Mouse (Mus musculus) neutrophil, adult 5-6 weeks (primary cell): Measurements from ENCODE around the gene Il12rb2. TPM values are rescaled to one million over a fixed set of nuclear protein-coding genes. Genes with fewer than 3 reads are reported as not detected.
A peak's percentile ranks its signal among the peaks of the same experiment; 100 is the strongest.

Experiments used
- ATAC-seq: fragments of 151-379, 151-347 bp; 2 replicates; pipeline ENCODE4 v1.8.0; 2017; ENCODE audit warnings: mild to moderate bottlenecking, moderate TSS enrichment; ENCODE audit not compliant: insufficient number of reproducible peaks, poor library complexity, low FRiP score, severe bottlenecking; ENCODE audit errors: extremely low read depth
- total RNA-seq: library from RNA; stranded (forward); fragments of 200-1000 nt; gene quantifications from 2 replicates; pipeline ENCODE4 v1.2.3, GENCODE M21; 2017

Il12rb2 gene
- 1.0 and 1.5 TPM in 2 replicates for total RNA-seq

DNA sequence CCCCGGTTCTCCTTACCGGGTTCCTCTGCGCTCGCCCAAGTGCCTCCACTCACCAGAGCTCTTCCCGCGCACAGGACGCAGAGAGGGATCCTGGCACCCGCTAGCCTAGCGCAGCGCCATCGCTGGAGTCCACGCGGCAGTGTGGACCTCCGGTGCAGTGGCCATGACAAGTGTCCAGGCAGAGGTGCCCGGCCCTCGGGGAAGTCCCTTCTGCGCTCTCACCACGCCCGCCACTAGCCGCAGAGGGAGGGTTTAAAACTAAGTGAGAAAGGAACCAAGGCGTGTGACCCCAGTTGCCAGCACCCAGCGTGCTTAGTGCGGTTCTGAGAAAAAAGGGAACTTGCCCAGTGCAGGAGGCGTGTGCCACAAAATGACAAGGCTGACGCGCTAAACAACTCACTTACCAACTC lies at the start of gene Il12rb2:
Il12rb2 (minus strand) TSS at position 207 of the 410 bp plus-strand sequence.
- ATAC-seq: peak; percentile 76

DNA sequence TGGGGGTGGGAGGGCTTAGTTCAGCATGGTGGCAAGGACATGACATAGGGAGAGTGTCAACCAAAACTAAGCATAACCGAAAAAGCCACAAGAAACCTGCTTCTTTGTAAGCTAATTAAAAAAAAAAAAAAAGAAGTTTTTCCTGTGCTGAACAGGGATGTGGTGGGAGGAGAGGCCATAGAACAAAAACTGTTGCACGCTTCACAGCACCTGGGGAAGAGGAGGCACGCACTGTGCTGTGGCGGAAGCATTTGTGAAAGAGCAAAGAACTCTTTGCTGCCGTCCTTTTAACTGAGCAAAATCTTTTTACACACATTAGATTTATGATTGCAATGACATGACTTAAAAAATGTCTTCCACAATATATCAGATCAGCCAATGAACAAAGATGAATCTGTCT lies 45.8 kb upstream of the Il12rb2 start:
- no peak for ATAC-seq

DNA sequence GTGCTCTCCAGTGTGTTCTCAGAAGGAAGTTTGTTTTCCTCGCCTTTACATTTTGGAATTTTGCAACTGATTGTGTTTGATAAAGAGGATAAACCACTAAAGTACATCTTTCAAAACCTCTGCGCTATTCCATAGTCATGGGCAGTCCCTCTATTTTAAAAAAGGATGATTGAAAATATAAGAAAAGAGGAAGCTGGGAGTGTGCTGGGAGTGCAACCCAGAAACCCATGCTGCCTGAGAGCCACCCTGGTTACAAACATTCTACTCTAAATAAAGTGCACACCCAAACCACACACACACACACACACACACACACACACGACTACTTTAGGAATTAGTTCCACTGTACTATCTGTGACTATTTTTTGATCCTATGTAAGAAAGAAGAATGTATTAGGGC lies 40.6 kb upstream of the Il12rb2 start:
- no peak for ATAC-seq

- no peak for ATAC-seq
Observed at GRCm38 (mm10) chr6:67415276-67415675, 39.3 kb upstream of the Il12rb2 start.

GRCm38 (mm10) chr6:67413378-67413777 lies 37.4 kb upstream of the Il12rb2 start:
- ATAC-seq: no peak

DNA sequence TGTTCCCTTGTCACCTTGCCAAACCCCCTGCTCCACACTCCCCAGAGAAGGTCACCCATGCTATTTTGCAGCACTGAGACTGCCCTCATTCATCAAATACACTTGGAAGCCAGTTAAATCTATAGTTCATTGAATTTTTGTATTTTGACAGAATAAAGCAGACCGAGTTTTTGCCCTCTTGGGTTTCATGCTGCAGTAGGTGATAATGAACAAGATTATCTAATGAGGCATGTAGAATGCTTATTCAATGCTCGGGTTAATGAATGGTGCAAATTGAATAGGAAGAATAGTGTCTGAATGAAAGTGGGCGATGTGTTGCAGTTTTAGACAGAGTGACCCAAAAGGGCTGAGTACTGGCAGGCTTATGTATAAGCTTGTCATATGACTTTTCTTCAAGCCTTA lies 29.3 kb upstream of the Il12rb2 start:
- ATAC-seq: no peak

- ATAC-seq: no peak
Observed at GRCm38 (mm10) chr6:67399551-67399950, 23.6 kb upstream of the Il12rb2 start.

GRCm38 (mm10) chr6:67365785-67366184 lies 10.2 kb downstream of the Il12rb2 start:
- no peak for ATAC-seq

- ATAC-seq: peak; percentile 64; the same call in 1 of the 2 replicates
Observed at GRCm38 (mm10) chr6:67348065-67348464, 27.9 kb downstream of the Il12rb2 start.

DNA sequence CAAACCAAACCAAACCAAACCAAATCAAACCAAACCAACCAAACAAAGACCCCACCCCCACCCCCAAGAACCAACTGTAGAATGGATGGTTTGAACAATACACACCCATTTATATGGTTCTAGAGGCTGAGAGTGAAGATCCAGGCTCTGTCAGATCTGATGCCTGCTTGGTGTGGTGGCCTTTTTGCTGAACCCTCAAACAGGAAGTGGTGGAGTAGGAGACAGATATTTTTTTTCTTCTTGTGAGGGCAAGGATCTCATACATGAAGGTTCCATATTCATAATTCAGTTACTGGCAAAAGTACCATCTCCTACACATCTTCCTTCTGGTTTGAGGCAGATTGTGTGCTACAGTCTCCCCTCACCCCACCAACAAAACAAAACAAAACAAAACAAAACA lies 36.5 kb downstream of the Il12rb2 start:
- 0 out of 2 replicates have a peak, but pooled peaks have one; percentile 30 for ATAC-seq

DNA sequence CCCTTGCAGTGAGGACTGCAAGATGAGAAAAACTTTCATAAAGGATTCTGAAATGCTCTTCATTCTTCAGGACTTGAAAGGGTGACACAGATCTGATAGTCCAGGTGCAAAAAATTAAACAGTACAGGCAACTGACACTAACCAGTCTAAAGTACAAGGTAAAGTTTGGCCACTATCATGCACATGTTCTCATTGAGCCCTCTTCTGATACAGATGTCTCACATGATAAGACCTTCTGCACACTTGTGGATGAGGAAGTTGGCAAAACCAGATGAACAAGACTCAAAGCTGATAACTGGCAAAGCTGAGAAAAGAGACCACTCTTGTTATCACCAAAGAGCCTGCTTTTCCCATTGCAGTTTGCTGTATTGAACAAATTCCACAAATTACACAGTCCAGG lies 38.0 kb downstream of the Il12rb2 start:
- ATAC-seq: no peak

DNA sequence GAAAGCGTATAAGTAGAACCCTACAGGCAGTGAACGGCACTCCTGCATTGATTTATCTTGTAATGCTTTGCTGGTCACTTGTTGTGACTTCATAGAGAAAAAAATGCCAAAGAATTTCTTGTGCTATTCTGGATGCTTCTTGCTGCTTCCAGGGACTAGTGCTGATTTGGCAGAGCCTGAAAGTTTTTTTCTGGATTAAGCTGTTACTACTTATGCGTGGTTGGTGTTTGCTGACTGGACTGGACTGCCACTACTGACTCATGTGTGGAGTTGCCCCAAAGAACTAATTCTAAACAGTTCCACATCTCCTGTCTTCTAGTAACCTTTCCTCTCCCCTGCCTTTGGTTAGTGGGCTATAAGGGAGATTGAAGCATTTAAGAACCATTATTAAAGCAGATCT lies 52.2 kb downstream of the Il12rb2 start:
- no peak for ATAC-seq

DNA sequence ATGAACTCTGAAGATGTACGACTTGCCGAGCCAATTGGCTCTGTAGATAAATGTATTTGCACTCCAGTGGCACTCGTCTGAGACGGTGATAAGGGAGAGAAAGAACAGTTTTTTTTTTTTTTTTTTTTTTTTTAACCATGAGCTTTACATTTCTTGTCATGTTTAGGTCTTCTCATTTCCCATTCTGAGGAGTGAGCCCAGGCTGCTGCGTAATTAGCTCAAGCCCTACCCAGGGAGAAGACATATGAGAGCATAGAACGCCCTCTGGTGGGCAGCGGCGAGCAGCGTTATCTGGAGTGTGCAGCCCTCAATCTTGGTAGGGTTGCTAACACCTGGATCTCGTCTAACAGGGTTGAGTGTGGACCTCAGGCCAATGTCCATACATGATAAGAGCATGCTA lies 57.5 kb downstream of the Il12rb2 start:
- 0 out of 2 replicates have a peak, but pooled peaks have one; percentile 36 for ATAC-seq

GRCm38 (mm10) chr6:67317827-67318338 lies 58.1 kb downstream of the Il12rb2 start:
- ATAC-seq: no peak

- ATAC-seq: no peak
Observed at GRCm38 (mm10) chr6:67317068-67317467, 58.9 kb downstream of the Il12rb2 start.

GRCm38 (mm10) chr6:67314697-67315096 lies 61.3 kb downstream of the Il12rb2 start:
- ATAC-seq: no peak

- ATAC-seq: no peak
Observed at GRCm38 (mm10) chr6:67309752-67310151, 66.2 kb downstream of the Il12rb2 start.

- ATAC-seq: no peak
Observed at GRCm38 (mm10) chr6:67308994-67309393, 67.0 kb downstream of the Il12rb2 start.

DNA sequence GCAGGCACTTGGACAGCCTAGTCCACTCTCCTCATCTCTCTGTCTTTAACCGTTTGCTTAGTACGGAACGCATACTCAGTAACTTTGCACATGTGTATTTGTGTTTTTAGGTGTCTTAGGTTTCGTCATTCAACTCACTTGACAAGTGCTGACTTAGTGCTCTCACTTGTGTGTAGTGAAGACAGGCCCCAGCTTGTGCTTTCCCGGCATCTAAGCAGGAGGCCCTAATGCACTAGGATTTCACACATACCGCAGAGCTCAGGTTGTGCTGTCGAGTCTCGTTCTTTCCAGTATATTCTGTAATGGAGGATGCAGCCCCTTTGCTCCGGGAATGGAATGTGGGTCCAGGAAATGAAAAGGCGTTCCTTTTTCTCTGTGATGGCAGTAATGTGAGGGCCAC lies 72.8 kb downstream of the Il12rb2 start:
- no peak for ATAC-seq

- no peak for ATAC-seq
Observed at GRCm38 (mm10) chr6:67302471-67302870, 73.5 kb downstream of the Il12rb2 start.

DNA sequence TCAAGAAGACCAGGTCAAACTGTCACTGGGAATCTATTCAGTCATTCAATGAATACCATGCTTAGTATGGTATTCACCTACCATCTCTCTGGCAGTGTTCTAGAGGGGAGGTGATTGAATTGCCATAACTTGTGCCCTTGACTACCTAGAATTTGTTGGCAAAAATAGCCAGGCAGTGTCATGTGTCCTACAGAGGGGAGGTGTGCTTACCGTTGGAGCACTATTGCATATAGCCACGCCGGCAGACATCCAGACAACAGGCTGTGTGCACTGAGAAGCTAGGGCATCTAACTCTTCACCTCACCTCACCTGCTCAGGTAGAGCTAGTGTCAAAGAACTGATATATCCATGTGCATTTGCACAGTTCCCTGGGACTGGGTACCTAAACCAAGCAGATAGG lies 74.8 kb downstream of the Il12rb2 start:
- no peak for ATAC-seq
